16 mouse cellular contexts compared by ENCODE assay signal in genomic region chr13:57671919-57672318, GRCm38 (mm10).
DNase-seq lines count a peak whose midpoint lies in the region; ATAC-seq lines count a peak whose summit lies in the region.
"Had no signal": no experiment of that assay in that cellular context is flagged by ENCODE, and none has a peak within 500 bp of the region (broad histone marks: within the 10 kb centered on the region; RNA-seq: fewer than 3 reads in every experiment).

No protein-coding gene starts in this region.

- no peaks in the 10 kb centered on the region for H3K9me3 ChIP-seq in hindbrain, embryonic 12.5 days (replicated peaks)
- H3K9me3 ChIP-seq in hindbrain, embryonic 11.5 days (ENCODE audit: control insufficient read depth, low read length) = no peaks in the 10 kb centered on the region
- H3K9me3 ChIP-seq in neural tube, embryonic 13.5 days = no peaks in the 10 kb centered on the region
- H3K9me3 ChIP-seq in liver, embryonic 16.5 days (replicated peaks; ENCODE audit: control insufficient read depth, low read length) = no peaks in the 10 kb centered on the region
- H3K9me3 ChIP-seq: forebrain, embryonic 13.5 days; limb, embryonic 15.5 days had no signal

- peak overlapping the region; percentile 30; the same call in 1 of the 2 replicates for H3K27ac ChIP-seq in hindbrain, embryonic 12.5 days
- H3K27ac ChIP-seq in hindbrain, embryonic 11.5 days (ENCODE audit: low read depth, low read length) = no peak overlapping the region
- peak overlapping the region; percentile 74 for H3K27ac ChIP-seq in neural tube, embryonic 13.5 days (replicated peaks)
- H3K27ac ChIP-seq in liver, embryonic 16.5 days (ENCODE audit: low read length) = peak overlapping the region; percentile 88
- H3K27ac ChIP-seq: forebrain, embryonic 13.5 days; limb, embryonic 15.5 days had no signal

- peaks cover 12% of the 10 kb centered on the region for H3K4me1 ChIP-seq in hindbrain, embryonic 12.5 days
- no peaks in the 10 kb centered on the region for H3K4me1 ChIP-seq in hindbrain, embryonic 11.5 days (replicated peaks; ENCODE audit: control insufficient read depth, insufficient read depth, low read length)
- peaks cover 34% of the 10 kb centered on the region for H3K4me1 ChIP-seq in neural tube, embryonic 13.5 days (replicated peaks)
- H3K4me1 ChIP-seq in liver, embryonic 16.5 days (ENCODE audit: control insufficient read depth, low read depth, low read length) = peaks cover 37% of the 10 kb centered on the region

- no peak overlapping the region for H3K4me2 ChIP-seq in hindbrain, embryonic 12.5 days (replicated peaks)
- no peak overlapping the region for H3K4me2 ChIP-seq in hindbrain, embryonic 11.5 days (replicated peaks; ENCODE audit: low read depth, low read length)
- H3K4me2 ChIP-seq in neural tube, embryonic 13.5 days = no peak overlapping the region
- peak overlapping the region; percentile 39 for H3K4me2 ChIP-seq in liver, embryonic 16.5 days (ENCODE audit: low read depth, low read length)
- H3K4me2 ChIP-seq: forebrain, embryonic 13.5 days; limb, embryonic 15.5 days had no signal

- no peak overlapping the region for H3K9ac ChIP-seq in hindbrain, embryonic 12.5 days
- H3K9ac ChIP-seq in hindbrain, embryonic 11.5 days (ENCODE audit: low read depth, low read length) = no peak overlapping the region
- H3K9ac ChIP-seq in neural tube, embryonic 13.5 days = no peak overlapping the region
- H3K9ac ChIP-seq in liver, embryonic 16.5 days (ENCODE audit: low read depth, low read length) = peak overlapping the region; percentile 45
- H3K9ac ChIP-seq: forebrain, embryonic 13.5 days; limb, embryonic 15.5 days had no signal

- no peak for ATAC-seq in hindbrain, embryonic 12.5 days (ENCODE audit: low FRiP score)
- ATAC-seq in hindbrain, embryonic 11.5 days (ENCODE audit: low FRiP score) = no peak
- ATAC-seq in neural tube, embryonic 13.5 days (ENCODE audit: low read depth) = peak; percentile 23; the same call in 1 of the 2 replicates
- no peak for ATAC-seq in liver, embryonic 16.5 days (ENCODE audit: low read depth)
- ATAC-seq: forebrain, embryonic 13.5 days; lung, postnatal 0 days had no signal

- WGBS in hindbrain, embryonic 12.5 days = 71% methylated on average over 9 of the region's 9 CpGs
- WGBS in hindbrain, embryonic 11.5 days = 72% methylated on average over 9 of the region's 9 CpGs
- WGBS in neural tube, embryonic 13.5 days = 38% methylated on average over 9 of the region's 9 CpGs
- 72% methylated on average over 9 of the region's 9 CpGs for WGBS in liver, embryonic 16.5 days (ENCODE audit: insufficient replicate concordance)

- DNase-seq in hindbrain, embryonic 11.5 days (ENCODE audit: low spot score) = no peak
- DNase-seq in neural tube, embryonic 10.5 days (ENCODE audit: extremely low spot score, low spot score) = no peak
- no peak for DNase-seq in thymus, postnatal 10 days (ENCODE audit: low spot score in 2 of 2)
- DNase-seq in layer of hippocampus, postnatal 10 days (ENCODE audit: low spot score in 2 of 2) = no peak
- DNase-seq: adrenal gland, postnatal 36 days; cerebellum, adult 8-10 months; gastrocnemius, postnatal 10 days; kidney, adult 8-10 months; kidney, postnatal 14 days; right cerebral cortex, postnatal 25 days had no signal

- H3K27me3 ChIP-seq in hindbrain, embryonic 12.5 days = no peaks in the 10 kb centered on the region
- no peaks in the 10 kb centered on the region for H3K27me3 ChIP-seq in hindbrain, embryonic 11.5 days (ENCODE audit: control insufficient read depth, insufficient read depth, low read length)
- no peaks in the 10 kb centered on the region for H3K27me3 ChIP-seq in neural tube, embryonic 13.5 days
- H3K27me3 ChIP-seq in liver, embryonic 16.5 days (ENCODE audit: control insufficient read depth, insufficient read depth, low read depth, low read length) = no peaks in the 10 kb centered on the region
- H3K27me3 ChIP-seq: limb, embryonic 15.5 days had no signal

- no peak overlapping the region for H3K4me3 ChIP-seq in hindbrain, embryonic 12.5 days
- H3K4me3 ChIP-seq in hindbrain, embryonic 11.5 days (ENCODE audit: low read depth, low read length) = no peak overlapping the region
- H3K4me3 ChIP-seq in neural tube, embryonic 13.5 days = no peak overlapping the region
- H3K4me3 ChIP-seq in liver, embryonic 16.5 days (ENCODE audit: low read depth, low read length) = no peak overlapping the region
- H3K4me3 ChIP-seq: forebrain, embryonic 13.5 days; limb, embryonic 15.5 days had no signal

- no peaks in the 10 kb centered on the region for H3K36me3 ChIP-seq in hindbrain, embryonic 12.5 days
- no peaks in the 10 kb centered on the region for H3K36me3 ChIP-seq in hindbrain, embryonic 11.5 days (ENCODE audit: control insufficient read depth, insufficient read depth, low read length)
- no peaks in the 10 kb centered on the region for H3K36me3 ChIP-seq in neural tube, embryonic 13.5 days
- H3K36me3 ChIP-seq in liver, embryonic 16.5 days (ENCODE audit: control insufficient read depth, insufficient read depth) = no peaks in the 10 kb centered on the region
- H3K36me3 ChIP-seq: limb, embryonic 15.5 days had no signal
